Mouse (Mus musculus) kidney, adult 9 months (tissue): ENCODE measurements at regions not wholly inside any gene's neighbourhood (a gene's known extent, or its start where the extent isn't known, plus 50 kb on each side); places are given as distances from the start of the nearest gene placed in this dataset.

ENCODE experiments used
- DNase-seq: peaks from one replicate; pipeline ENCODE4 v3.0.0; 2022

- DNase-seq = no peak
Measured at GRCm38 (mm10) chr13:82187196-82187595, 404.3 kb downstream of the Cetn3 start.

- DNase-seq = no peak
Measured at GRCm38 (mm10) chr13:82200739-82201138, 417.9 kb downstream of the Cetn3 start.

GRCm38 (mm10) chr13:82225430-82225829 is 442.6 kb downstream of the Cetn3 start:
- no peak for DNase-seq

GRCm38 (mm10) chr13:82233901-82234300 is 451.0 kb downstream of the Cetn3 start:
- no peak for DNase-seq

- DNase-seq = no peak
Measured at GRCm38 (mm10) chr13:82246231-82246630, 463.4 kb downstream of the Cetn3 start.

- no peak for DNase-seq
Measured at GRCm38 (mm10) chr13:82250361-82250760, 467.5 kb downstream of the Cetn3 start.

- DNase-seq = peak; percentile 63
Measured at GRCm38 (mm10) chr13:82258491-82258935, 475.6 kb downstream of the Cetn3 start.

- DNase-seq = no peak
Measured at GRCm38 (mm10) chr13:82264236-82264635, 481.4 kb downstream of the Cetn3 start.

GRCm38 (mm10) chr13:82265170-82265569 is 482.3 kb downstream of the Cetn3 start:
- DNase-seq = no peak

- DNase-seq = peak; percentile 13
Measured at GRCm38 (mm10) chr13:82265736-82266135, 482.9 kb downstream of the Cetn3 start.

- DNase-seq = no peak
Measured at GRCm38 (mm10) chr13:82274733-82275132, 491.9 kb downstream of the Cetn3 start.

- no peak for DNase-seq
Measured at GRCm38 (mm10) chr13:82276001-82276400, 493.1 kb downstream of the Cetn3 start.

- no peak for DNase-seq
Measured at GRCm38 (mm10) chr13:82280744-82281143, 497.9 kb downstream of the Cetn3 start.

GRCm38 (mm10) chr13:82295834-82296233 is 513.0 kb downstream of the Cetn3 start:
- no peak for DNase-seq

GRCm38 (mm10) chr13:82304227-82304626 is 521.4 kb downstream of the Cetn3 start:
- DNase-seq = no peak

- no peak for DNase-seq
Measured at GRCm38 (mm10) chr13:82305076-82305475, 522.2 kb downstream of the Cetn3 start.

GRCm38 (mm10) chr13:82308336-82308735 is 525.5 kb downstream of the Cetn3 start:
- no peak for DNase-seq

GRCm38 (mm10) chr13:82316573-82317202 is 533.8 kb downstream of the Cetn3 start:
- no peak for DNase-seq

- DNase-seq = no peak
Measured at GRCm38 (mm10) chr13:82317203-82317580, 534.3 kb downstream of the Cetn3 start.

- DNase-seq = no peak
Measured at GRCm38 (mm10) chr13:82318395-82318794, 535.5 kb downstream of the Cetn3 start.

- no peak for DNase-seq
Measured at GRCm38 (mm10) chr13:82354355-82354754, 571.5 kb downstream of the Cetn3 start.

- DNase-seq = no peak
Measured at GRCm38 (mm10) chr13:82355296-82355695, 572.4 kb downstream of the Cetn3 start.

- peak; percentile 31 for DNase-seq
Measured at GRCm38 (mm10) chr13:82359442-82359841, 576.6 kb downstream of the Cetn3 start.

- no peak for DNase-seq
Measured at GRCm38 (mm10) chr13:82360711-82361110, 577.8 kb downstream of the Cetn3 start.

- no peak for DNase-seq
Measured at GRCm38 (mm10) chr13:82361379-82361778, 578.5 kb downstream of the Cetn3 start.
